Mouse (Mus musculus): ENCODE results near the gene Ifit1bl2.
A peak's percentile ranks its signal among the peaks of the same experiment; 100 is the strongest.
"Not testable (repeated sequence)": the region's sequence is repeated elsewhere in the genome, so short reads cannot be mapped to it uniquely, and the experiment has no call there.

The Ifit1bl2 gene

DNA sequence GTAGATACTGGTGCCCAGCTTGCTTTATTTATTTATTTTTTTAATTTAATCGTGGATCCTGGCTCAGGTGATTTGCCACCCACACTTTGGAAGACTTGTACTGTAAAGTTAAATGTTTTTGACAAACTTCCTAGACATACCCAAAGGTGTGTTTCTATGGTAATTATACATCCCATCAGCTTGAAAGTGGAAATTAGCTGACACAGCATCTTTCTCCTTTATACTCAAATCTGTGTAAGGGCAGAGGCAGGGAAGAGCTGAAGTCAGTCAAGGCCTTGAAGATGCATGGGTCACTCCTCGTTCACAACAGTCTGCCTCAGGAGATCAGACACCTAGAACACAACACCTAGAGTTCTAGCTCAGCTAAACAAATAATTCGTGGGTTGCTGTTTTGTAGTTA lies 30.4 kb downstream of the Ifit1bl2 start:
- DNase-seq (ENCODE audit: low spot score in 2 of 2) = not testable (repeated sequence)

DNA sequence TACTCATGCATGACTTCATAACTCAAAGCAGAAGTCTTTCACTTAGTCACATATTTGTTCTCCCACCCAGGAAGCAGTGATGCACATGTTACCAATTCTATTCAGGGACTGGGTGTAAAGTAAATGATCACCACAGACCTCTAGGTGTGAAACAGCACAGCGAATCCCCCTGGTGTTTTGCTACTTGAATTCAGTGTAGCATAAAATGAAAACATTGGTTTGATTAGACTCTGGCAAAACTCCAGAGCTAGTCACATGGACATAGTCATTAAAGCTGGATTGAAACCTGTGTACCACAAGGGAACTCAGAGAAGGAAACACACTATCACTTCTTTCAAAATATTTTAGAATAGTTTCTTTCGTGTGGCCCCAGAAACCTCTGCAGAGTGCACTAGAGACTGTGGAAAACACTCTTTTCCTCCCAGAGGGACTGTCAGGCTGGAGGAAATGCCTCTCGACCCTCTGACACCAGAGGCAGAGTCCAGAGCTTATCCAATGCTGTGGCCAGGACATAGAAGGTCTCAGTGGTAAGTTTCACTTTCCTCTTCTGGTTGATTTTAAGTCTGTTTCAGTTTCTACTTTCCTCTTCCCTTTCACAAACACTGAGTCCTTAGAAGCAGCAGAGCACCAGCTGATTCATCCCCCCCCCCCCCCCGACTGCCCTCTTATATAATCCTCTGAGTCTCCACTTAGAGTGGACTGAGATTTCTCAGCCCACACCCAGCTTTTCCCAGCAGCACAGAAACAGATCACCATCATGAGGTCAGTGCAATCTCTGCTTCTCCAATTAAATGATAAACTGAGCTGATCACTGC lies 33.1 kb downstream of the Ifit1bl2 start, which contains the start of gene Ifit3b:
Gene Ifit3b, plus strand, starts transcription at position 734 of the 815 bp plus-strand sequence.
- DNase-seq (ENCODE audit: low spot score in 2 of 2) = not testable (repeated sequence)

DNA sequence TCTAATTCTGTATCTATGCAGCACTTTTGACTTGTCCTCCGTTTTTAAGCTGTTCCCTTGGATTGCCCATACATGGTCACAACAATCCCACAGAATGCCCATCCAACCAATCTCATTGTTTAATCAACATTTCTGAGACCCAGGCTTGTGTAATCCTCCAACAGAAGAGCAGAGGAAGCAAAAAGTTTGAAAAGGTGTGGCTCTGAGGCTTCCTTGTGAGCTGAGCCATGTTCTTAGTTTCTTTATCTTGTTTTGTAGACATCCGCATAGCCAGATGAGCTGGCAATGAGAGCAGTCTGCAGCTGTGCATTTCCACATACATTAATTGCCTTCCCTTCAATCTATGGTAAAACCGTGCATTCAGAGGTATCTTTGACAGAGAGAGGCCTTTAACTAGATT lies 35.1 kb downstream of the Ifit1bl2 start:
- DNase-seq (ENCODE audit: low spot score in 2 of 2) = no peak

DNA sequence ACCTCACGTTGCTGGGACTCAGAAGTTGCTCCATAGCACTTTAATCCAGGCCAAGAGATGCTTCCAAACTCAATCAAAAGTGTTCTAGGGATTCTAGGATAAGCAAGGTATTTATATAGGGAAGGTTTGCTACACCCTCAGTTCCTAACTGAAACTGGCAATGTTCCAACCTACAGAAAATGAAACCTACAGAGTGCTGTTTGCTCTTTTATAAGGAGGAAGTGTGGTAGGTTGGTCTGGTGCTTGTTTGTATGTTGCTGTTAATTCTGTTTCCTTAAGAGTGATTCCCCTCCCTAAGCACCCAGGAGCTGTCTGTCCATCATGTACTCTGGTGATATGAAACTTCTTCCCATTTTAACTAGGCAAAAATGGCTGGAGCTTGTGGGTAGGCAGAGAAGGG lies 38.7 kb downstream of the Ifit1bl2 start, which contains the start of gene Ifit1bl1:
Gene Ifit1bl1, minus strand, starts transcription at position 69 of the 400 bp plus-strand sequence.
- DNase-seq (ENCODE audit: low spot score in 2 of 2) = not testable (repeated sequence)

DNA sequence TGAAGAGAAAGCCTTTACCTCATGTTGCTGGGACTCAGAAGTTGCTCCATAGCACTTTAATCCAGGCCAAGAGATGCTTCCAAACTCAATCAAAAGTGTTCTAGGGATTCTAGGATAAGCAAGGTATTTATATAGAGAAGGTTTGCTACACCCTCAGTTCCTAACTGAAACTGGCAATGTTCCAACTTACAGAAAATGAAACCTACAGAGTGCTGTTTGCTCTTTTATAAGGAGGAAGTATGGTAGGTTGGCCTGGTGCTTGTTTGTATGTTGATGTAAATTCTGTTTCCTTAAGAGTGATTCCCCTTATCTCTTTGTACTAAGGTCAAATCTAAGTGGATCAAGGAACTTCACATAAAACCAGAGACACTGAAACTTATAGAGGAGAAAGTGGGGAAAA lies 41.3 kb downstream of the Ifit1bl2 start:
- DNase-seq (ENCODE audit: low spot score in 2 of 2) = not testable (repeated sequence)

DNA sequence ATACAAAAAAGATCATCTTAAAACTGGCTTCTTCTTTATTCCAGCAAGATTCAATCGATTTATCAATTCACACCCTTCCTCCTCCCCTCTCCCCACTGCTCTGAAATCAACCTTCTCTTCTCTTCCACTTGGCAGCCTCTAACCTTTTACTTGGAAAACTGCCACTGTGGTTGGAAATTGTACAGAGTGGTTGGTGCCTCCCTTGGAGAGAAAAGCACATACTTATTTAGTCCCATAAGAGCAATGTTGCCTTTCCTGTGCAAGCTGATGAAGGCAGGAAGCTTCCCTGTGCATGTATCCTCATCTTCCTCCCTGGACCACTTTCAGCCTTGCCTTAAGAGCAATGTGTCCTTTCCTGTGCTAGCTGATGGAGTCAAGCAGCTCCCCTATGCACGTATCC lies 42.2 kb downstream of the Ifit1bl2 start:
- peak; percentile 57 to 66 for DNase-seq (ENCODE audit: low spot score in 2 of 2)

DNA sequence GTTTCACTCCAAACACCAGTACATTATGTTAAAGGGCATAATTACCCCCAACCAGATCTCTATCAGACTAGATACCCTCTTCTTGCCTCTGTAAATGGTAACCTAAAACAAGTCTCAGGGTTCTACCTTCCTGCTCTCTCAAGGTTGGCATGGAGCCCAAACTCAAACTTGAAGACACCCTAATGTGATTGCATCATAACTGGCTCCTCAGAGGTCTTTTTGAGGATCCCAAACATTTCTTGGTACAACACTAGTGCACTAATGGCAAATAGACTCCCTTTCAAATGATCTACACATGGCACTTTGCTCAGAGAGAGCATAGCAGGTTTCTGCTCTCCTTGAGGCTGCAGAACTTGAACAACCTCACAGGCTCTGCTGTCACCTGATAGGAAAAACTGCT lies 43.7 kb downstream of the Ifit1bl2 start:
- DNase-seq (ENCODE audit: low spot score in 2 of 2) = no peak

DNA sequence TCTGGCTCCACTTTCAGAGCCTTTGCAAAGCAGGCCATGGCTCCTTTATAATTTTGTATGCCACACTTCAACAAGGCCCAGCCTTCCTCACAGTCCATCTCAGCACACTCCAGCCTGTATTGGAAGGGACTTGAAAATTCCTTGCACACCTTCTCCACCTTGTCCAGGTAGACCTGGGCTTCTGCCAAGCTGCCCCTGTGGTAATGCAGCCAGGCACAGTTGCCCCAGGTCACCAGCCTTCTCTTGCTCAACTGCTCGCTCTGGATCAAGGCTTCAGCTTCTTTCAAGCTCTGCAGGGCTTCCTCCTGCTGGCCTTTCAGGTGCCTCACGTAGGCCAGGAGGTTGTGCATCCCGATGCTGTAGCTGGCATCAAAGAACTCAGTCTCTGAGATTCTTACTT lies 46.0 kb downstream of the Ifit1bl2 start:
- DNase-seq (ENCODE audit: low spot score in 2 of 2) = not testable (repeated sequence)

DNA sequence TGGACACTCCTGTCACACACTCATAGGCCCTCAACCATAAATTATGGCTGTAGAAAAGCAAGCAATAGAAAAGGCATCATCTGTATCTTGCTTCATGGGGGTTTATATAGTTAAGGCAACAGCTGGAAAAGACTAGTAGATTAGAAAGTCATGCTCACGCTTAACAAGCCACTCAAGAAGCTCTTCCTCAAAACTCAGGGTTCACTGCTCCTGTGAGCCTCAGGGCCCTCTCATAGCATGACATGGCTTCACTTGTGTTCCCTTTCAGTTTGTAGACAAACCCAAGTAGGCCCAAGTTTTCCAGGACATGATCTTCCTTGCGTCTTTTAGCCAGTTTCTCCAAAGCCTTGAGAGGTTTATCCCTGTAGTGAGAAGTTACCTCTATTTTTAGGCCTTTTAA lies 47.1 kb downstream of the Ifit1bl2 start:
- no peak for DNase-seq (ENCODE audit: low spot score in 2 of 2)

DNA sequence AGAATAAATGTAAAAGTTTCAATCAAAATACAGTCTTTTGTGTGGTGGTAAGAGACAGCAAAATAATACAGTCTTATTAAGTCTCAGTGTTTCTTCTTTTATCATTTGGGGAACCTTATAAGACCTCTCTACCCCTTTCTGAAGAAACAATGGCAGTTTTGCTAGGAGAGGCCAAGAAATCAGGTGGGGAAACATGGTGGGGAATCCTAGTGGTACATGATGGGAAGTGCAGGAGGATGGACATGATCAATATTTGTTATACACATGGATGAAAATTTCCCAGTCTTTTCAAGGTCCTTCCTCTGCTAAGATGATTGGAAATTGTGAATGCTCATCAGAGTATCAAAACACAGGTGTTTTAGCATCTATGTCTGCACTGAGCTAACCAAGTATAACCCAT lies 51.6 kb downstream of the Ifit1bl2 start:
- DNase-seq (ENCODE audit: low spot score in 2 of 2) = no peak

DNA sequence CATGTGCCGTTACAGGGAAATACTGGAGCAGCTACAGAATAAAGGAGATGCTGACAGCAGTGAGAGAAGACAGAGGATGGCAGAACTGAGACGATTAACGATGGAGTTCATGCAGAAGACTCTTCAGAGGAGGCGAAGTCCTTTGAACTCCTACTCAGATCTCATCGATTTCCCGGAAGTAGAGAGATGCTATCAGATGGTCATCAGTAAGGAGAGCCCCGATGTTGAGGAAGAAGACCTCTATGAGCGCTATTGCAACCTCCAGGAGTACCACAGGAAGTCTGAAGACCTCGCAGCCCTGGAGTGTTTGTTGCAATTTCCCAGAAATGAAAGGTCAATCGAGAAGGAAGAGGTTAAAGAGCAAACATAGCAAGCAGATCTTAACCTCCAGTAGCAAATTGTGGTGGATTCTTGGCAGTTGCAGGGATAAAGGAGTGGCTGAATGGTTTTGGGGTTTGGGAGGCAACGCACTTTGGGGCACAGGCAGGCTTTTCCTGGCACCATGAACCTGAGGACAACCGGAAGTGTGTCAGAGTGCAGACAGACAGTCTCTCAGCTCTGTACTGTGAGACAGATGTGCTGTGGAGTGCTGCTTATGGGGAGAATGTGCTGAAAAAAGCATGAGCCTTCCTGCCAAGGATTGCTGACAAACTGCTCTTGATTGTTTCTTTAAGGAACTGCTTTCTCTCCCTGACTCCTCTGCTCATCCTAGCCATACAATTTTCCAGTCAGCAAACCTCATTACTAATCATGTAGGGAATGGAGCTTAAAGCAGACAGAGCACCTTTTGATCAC lies 52.4 kb downstream of the Ifit1bl2 start:
- peak in 1 of 2 experiments; percentile 41 for DNase-seq (ENCODE audit: low spot score in 2 of 2)

DNA sequence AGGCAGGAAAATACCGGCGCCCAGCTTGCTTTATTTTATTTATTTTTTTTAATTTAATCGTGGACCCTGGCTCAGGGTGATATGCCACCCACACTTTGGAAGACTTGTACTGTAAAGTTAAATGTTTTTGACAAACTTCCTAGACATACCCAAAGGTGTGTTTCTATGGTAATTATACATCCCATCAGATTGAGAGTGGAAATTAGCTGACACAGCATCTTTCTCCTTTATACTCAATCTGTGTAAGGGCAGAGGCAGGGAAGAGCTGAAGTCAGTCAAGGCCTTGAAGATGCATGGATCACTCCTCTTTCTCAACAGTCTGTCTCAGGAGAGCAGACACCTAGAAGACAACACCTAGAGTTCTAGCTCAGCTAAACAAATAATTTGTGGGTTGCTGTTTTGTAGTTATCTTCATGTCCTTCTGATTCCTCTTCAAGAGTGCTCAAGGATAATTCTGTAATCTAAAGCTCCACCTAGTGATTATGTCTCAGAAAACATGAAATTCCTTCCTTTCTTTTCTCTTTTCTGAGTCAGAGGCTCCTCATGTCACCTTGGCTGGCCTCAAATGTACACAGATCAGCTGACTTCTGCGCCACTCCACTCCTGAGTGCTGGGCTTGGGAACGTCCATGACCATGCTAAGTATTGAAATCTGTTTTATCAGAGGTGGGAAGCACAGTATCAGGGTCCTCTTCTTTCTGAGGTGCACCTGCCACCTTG lies 54.6 kb downstream of the Ifit1bl2 start:
- not testable (repeated sequence) for DNase-seq (ENCODE audit: low spot score in 2 of 2)

DNA sequence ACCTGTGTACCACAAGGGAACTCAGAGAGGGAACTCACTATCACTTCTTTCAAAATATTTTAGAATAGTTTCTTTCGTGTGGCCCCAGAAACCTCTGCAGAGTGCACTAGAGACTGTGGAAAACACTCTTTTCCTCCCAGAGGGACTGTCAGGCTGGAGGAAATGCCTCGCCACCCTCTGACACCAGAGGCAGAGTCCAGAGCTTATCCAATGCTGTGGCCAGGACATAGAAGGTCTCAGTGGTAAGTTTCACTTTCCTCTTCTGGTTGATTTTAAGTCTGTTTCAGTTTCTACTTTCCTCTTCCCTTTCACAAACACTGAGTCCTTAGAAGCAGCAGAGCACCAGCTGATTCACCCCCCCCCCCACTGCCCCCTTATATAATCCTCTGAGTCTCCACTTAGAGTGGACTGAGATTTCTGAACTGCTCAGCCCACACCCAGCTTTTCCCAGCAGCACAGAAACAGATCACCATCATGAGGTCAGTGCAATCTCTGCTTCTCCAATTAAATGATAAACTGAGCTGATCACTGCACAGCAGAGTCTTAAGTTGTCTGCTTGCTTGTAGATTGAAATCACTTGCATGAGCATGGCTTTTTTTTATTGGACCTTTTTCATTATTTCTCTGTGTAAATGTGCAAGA lies 57.3 kb downstream of the Ifit1bl2 start, which contains the start of gene Ifit3:
Gene Ifit3, plus strand, starts transcription at position 406 of the 641 bp plus-strand sequence.
- not testable (repeated sequence) for DNase-seq (ENCODE audit: low spot score in 2 of 2)

DNA sequence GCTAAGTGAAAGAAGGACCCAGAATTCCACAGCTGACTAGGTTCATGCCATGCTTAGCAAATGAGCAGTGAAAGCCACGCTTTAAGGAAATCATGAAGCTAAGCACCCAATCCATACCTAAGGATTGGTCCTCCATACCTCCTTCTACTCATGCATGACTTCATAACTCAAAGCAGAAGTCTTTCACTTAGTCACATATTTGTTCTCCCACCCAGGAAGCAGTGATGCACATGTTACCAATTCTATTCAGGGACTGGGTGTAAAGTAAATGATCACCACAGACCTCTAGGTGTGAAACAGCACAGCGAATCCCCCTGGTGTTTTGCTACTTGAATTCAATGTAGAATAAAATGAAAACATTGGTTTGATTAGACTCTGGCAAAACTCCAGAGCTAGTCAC lies 57.8 kb downstream of the Ifit1bl2 start:
- not testable (repeated sequence) for DNase-seq (ENCODE audit: low spot score in 2 of 2)

DNA sequence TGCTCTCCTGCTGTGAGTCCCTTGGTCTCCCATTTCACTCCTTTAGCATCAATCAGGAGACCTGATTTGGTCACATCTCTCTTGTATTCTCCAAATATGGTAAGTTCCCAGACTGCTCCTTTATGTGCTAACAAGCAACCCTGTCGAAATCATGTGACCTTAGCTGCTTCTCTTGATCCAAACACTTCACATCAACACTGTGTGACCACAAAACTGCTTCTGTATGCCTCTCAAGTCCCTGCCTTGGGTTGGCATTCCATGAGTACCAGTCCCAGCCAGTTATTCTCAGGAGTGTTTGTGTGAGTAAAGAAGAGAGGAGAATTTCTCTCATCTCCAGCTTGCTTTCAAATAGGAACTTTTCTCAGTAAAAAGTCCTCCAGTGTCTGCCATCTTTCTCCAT lies 63.4 kb downstream of the Ifit1bl2 start:
- DNase-seq (ENCODE audit: low spot score in 2 of 2) = no peak

DNA sequence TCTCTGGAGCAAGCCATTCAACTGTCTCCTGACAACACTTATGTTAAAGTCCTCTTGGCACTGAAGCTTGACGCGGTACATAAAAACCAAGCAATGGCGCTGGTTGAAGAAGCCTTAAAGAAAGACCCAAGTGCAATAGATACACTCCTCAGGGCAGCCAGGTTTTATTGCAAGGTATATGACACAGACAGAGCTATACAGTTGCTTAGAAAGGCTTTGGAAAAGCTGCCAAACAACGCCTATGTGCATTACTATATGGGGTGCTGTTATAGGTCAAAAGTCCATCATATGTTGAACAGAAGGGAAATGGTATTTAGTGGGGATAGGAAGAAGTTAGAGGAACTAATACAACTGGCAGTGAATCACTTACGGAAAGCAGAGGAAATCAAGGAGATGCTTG lies 66.9 kb downstream of the Ifit1bl2 start:
- no peak for DNase-seq (ENCODE audit: low spot score in 2 of 2)

DNA sequence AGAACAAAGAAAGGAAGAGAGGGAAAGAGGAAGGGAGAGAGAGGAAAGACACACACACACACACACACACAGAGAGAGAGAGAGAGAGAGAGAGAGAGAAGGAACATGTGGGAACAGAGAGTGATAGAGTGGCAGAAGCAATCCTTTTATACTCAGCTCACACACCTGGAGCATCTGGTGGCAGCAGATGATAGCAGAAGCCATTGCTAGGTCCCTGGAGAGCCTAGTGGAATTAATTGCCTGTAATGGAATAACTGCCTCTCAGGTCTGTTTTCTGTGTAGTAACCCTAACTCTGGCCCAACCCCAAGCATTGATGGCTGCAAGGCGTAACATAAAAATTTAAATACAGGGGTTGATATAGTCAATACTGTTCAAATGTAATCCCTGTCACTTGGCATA lies 69.5 kb downstream of the Ifit1bl2 start:
- DNase-seq (ENCODE audit: low spot score in 2 of 2) = no peak

DNA sequence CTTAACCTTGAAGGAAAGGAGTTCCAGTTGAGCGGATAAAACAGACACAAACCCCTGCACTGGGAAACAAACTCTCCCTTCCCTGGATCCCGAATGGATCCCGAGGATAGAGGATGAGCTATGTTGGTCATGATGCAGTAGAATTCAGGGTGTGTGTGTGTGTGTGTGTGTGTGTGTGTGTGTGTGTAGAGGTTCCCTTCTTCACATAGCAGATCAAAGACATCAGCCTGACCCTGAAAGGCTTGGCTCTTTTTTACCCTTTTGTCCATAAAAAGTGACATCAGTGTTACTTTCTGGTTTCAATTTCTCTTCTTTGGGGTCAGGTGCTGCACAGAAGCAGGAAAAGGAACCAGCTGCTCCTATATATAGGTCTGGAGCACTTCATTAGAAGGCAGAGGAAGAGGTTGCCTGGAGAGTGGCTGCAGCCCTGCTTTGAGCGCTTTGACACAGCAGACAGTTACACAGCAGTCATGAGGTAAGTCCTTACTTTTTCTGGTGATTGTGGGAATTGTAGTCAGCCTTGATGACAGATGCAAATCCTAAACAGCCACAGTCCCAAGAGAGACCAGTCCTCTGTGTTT lies 70.6 kb downstream of the Ifit1bl2 start:
- no peak for DNase-seq (ENCODE audit: low spot score in 2 of 2)

DNA sequence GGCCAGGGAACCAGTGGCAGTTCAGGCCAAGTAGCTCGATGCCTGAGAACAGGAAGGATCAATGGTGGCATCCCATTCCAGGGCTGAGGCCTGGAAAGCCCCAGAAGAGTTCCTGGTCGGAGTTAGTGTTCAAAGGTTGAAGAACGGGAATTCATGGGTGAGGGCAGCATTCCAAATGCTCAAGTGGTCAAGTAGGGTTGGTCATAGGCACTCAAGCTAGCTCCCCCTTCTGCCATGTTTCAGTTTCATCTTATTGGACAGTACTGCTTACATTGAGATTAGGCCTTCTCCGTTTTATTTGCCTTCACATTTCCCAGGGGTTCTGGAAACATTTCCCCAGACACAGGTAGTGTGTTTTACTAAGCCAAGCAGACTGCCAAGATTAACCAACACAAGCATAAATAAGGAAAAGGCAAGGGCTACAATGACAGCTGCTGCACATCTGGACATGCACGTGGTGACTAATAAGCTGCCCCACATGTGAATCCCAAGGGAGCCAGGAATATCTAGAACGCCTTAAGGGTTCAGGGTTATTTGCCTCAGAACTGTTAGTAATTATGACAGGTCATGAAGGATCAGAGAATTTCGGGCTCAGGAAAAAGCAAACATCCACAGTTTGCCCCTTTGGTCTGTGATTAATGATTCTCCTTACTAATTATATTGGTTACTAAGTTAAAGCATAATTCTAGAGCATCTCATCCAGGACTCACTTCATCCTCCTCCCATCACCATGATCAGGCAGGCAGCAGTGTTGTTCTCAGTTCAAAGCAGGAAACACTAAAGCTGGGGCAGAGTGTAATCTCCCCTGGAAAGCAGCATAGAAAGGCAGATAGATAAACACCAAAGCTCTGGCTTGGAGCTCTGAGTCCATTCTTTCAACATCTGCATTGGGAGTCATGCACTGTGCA lies 71.3 kb downstream of the Ifit1bl2 start:
- no peak for DNase-seq (ENCODE audit: low spot score in 2 of 2)

Data from right cerebral cortex, postnatal 10 days (tissue).